Mouse (Mus musculus) lung, embryonic 16.5 days (tissue): Measurements from ENCODE around the gene Mad1l1. TPM values are rescaled to one million over a fixed set of nuclear protein-coding genes. Genes with fewer than 3 reads are reported as not detected.

ENCODE experiments used
- ATAC-seq: fragments of 200-750 bp; cut with Nextera tagmentation; 2 replicates; pipeline ENCODE4 v1.8.0; 2017; ENCODE audit warnings: low read depth, mild to moderate bottlenecking, moderate library complexity
- H3K27ac ChIP-seq: fragments of 300-500 bp; sonication (generic); 2 replicates; pipeline ENCODE4 v1.5.1; 2014; ENCODE audit warnings: mild to moderate bottlenecking, control low read depth, low read length
- H3K27me3 ChIP-seq: fragments of 300-500 bp; sonication (generic); 2 replicates; pipeline ENCODE4 v1.6.1; 2014; ENCODE audit warnings: low read depth, low read length, mixed read lengths; ENCODE audit not compliant: control insufficient read depth, insufficient read depth
- H3K36me3 ChIP-seq: fragments of 300-500 bp; sonication (generic); 2 replicates; pipeline ENCODE4 v1.6.1; 2014; ENCODE audit warnings: low read length; ENCODE audit not compliant: control insufficient read depth, insufficient read depth
- H3K4me1 ChIP-seq: fragments of 300-500 bp; sonication (generic); replicated peaks from 2 replicates; pipeline ENCODE4 v1.6.1; 2014; ENCODE audit warnings: low read length, mixed read lengths; ENCODE audit not compliant: control insufficient read depth, insufficient read depth
- H3K4me2 ChIP-seq: fragments of 300-500 bp; sonication (generic); 2 replicates; pipeline ENCODE4 v1.6.1; 2014; ENCODE audit warnings: low read depth, low read length, control low read depth
- H3K4me3 ChIP-seq: fragments of 300-500 bp; sonication (generic); 2 replicates; pipeline ENCODE4 v1.5.1; 2014; ENCODE audit warnings: mild to moderate bottlenecking, low read length, control low read depth
- H3K9ac ChIP-seq: fragments of 300-500 bp; sonication (generic); 2 replicates; pipeline ENCODE4 v1.6.1; 2014; ENCODE audit warnings: low read length, control low read depth
- H3K9me3 ChIP-seq: fragments of 300-500 bp; sonication (generic); 2 replicates; pipeline ENCODE4 v1.6.1; 2016; ENCODE audit warnings: low read length; ENCODE audit not compliant: control insufficient read depth
- WGBS: fragments of 180-500 bp; shearing (Covaris S2); extraction: QIAGEN DNeasy Blood & Tissue Kit; methylation state at CpG from one replicate; pipeline ENCODE4 v1.1.7; 2014; 5-methylcytosine and 5-hydroxymethylcytosine counted together
- polyA plus RNA-seq: library from polyadenylated mRNA; unstranded; fragments of >200 nt; fragmentation: Nextera tagmentation; extraction: Ambion mirVana; gene quantifications from 2 replicates; pipeline ENCODE4 v1.2.1, GENCODE M21; 2015

Mad1l1 gene
- polyA plus RNA-seq, 1 experiment from 2014 or later, result 54.1 TPM

DNA sequence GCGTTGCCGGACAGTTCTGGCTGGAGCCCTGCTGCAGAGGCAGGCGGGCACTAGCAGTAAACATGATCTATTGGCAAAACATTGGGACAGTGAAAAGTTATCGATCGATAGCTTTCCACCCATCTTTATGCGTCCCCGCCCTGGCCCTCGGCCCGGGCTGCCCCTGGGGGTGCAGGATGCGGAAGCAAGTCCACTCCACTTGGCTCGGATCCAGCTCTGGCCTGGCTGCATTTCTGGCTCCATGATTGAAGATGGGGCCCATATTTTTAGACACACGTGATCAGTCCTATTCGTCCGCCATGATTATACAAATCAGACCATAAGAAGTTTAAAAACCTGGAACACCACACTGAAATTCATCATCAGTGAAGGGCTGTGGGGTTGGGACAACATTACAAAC lies 355.8 kb downstream of the Mad1l1 start:
- H3K36me3 ChIP-seq, result no peaks in the 10 kb centered on the region
- 67% methylated on average over 14 of the region's 14 CpGs for WGBS
- no peaks in the 10 kb centered on the region for H3K9me3 ChIP-seq
- no peak overlapping the region for H3K9ac ChIP-seq
- H3K27me3 ChIP-seq, result no peaks in the 10 kb centered on the region; the same call in 1 of the 2 replicates
- H3K4me1 ChIP-seq, result peaks cover 6% of the 10 kb centered on the region
- H3K27ac ChIP-seq, result no peak overlapping the region
- no peak overlapping the region for H3K4me2 ChIP-seq
- no peak overlapping the region for H3K4me3 ChIP-seq
- no peak for ATAC-seq

DNA sequence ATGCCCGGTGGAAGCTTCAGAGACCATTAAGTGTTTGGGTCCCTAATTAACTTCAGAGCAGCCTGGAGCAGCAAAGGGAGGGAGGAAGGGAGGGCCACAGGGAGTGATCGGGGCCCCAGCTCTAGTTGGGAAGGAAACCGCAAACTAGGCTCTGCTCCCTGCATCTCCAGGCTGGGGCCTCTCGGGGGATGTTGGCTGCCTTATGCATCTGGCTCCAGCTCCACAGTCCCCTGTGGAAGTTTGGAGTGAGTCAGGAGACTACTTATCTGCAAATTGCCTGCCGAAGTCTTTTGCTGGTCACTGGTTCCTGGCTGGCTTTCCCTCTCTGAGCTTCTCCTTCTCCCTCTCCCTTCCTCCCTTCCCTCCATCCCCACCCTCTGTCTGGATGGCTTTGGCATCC lies 357.0 kb downstream of the Mad1l1 start:
- H3K27ac ChIP-seq, result no peak overlapping the region
- ATAC-seq, result no peak
- no peaks in the 10 kb centered on the region for H3K4me1 ChIP-seq
- H3K27me3 ChIP-seq, result no peaks in the 10 kb centered on the region; the same call in 1 of the 2 replicates
- H3K4me3 ChIP-seq, result no peak overlapping the region
- 40% methylated on average over 5 of the region's 5 CpGs for WGBS
- no peaks in the 10 kb centered on the region for H3K36me3 ChIP-seq
- H3K9me3 ChIP-seq, result no peaks in the 10 kb centered on the region
- H3K4me2 ChIP-seq, result no peak overlapping the region
- no peak overlapping the region for H3K9ac ChIP-seq

DNA sequence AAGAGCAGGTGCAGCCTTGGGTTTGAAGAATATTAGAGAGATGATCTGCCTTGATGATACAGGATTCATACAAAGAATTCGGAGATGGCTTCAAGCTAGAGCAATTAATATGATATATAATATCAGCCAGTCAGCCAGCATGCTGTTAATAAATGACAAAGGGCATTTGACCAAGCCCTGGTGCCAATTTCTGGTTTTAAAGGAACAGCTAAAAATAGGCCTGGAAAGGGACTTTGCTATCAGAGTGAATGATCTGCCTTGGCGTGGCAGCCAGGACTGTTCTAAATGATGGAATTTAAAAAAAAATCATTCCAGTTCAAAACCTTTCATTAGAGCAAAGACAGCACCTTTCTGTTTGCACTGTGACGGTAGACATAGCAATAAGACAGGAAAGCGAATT lies 361.6 kb downstream of the Mad1l1 start:
- Histone ChIP-seq H3K27me3 (no peaks in the 10 kb centered on the region; the same call in 1 of the 2 replicates), H3K9ac (no peak overlapping the region), H3K9me3 (no peaks in the 10 kb centered on the region), H3K4me1 (peaks cover 11% of the 10 kb centered on the region), H3K27ac (no peak overlapping the region), H3K36me3 (no peaks in the 10 kb centered on the region), H3K4me2 (no peak overlapping the region), H3K4me3 (no peak overlapping the region)
- WGBS, result 77% methylated on average over 4 of the region's 4 CpGs
- ATAC-seq, result no peak

Other genes with a start within 250 kb of the Mad1l1 start
- 49.7 and 53.6 TPM in 2 replicates for gene Nudt1, start 104 bp upstream of the Mad1l1 start, polyA plus RNA-seq
- 18.1 and 21.1 TPM in 2 replicates for gene Mrm2, start 10.3 kb upstream of the Mad1l1 start, polyA plus RNA-seq
- gene Snx8, start 67.7 kb upstream of the Mad1l1 start, polyA plus RNA-seq, result 19.1 and 19.8 TPM in 2 replicates
- gene Eif3b, start 97.8 kb upstream of the Mad1l1 start, polyA plus RNA-seq, result 78.5 and 78.9 TPM in 2 replicates
- gene Gm4869, start 124.1 kb upstream of the Mad1l1 start, polyA plus RNA-seq, result not detected in 2 replicates
- 20.7 and 23.0 TPM in 2 replicates for gene Chst12, start 184.0 kb upstream of the Mad1l1 start, polyA plus RNA-seq
- gene Grifin, start 243.5 kb upstream of the Mad1l1 start, polyA plus RNA-seq, result 0.63 TPM in 1 of 2 replicates, not detected in the other